Mouse (Mus musculus): ENCODE measurements around the gene Cnot9.
A peak's percentile ranks its signal among the peaks of the same experiment; 100 is the strongest.
"Not testable (repeated sequence)": the region's sequence is repeated elsewhere in the genome, so short reads cannot be mapped to it uniquely, and the experiment has no call there.

The Cnot9 gene

DNA sequence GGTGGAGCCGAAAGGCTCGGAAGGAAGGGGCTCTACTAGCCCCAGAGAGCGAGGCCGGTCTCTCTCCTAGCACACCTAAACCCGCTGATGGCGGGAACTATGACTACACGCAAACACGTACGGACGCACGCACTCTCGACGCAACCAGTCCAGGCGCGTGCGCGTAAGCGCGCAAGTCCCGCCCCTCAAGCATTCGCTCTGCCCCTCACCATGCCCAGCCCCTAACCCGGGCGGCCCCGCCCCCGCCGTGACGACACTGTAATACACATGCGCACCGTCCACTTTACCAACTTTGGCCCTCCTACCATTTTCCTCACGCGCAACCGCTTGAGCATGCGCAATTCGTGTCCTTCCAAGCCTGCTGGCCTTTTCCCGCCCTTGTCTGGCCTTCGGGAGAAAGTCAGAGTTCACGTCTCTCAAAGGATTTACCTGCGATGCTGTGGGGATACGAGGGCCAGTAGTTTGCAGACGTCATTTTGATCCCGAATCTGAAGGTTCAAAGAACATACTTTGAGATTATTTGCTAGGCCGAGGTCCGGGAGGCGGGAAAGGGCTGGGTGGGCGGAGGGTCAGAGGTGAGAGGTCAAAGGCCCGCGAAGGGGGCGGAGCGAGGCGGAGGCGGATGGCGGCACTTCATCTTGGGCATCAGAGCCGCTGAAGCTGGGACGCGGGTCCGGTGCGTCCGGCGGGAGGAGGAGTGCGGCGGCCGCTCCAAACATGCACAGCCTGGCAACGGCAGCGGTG is at the start of gene Cnot9:
Gene Cnot9, plus strand, starts transcription at position 338 of the 744 bp plus-strand sequence.
- DNase-seq, result peak; percentile 100

DNA sequence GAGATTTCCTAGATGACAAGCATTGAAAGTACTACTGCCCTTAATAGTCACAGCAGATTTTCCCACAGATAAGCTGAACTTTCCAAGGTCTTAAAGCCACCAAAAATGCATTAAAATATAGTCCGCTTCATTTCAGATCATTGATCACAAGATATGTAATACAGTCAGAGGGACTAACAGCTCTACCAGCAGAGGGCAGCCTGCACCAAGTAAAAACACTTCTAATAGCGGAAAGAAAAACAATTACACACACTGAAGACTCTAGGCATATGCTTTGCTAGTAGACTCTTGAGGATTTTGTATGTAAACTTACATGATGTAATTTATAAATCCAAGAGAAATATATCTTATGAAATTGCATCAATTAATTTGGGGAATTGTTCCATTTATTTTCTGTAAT is 45.6 kb upstream of the Cnot9 start:
- peak; percentile 58 to 74 for DNase-seq

DNA sequence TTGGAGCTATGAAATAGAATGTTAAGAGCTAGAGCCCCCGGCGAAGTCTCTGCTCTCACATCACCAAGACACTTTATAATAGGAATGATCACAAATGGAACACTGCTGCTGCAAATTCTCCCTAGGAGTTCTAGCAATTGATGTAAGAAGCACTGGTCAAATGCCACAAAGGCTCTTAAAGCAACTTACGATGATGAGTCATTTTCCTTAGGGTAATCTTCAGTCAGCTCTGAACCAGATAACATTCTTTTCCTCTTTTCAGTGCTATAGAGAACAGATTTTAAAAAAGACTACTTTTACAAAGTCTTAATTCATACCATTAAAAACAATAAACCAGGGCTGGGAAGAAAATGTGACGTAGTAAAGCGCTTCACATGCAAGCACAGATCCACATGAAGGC is 20.1 kb upstream of the Cnot9 start:
- DNase-seq, result no peak

DNA sequence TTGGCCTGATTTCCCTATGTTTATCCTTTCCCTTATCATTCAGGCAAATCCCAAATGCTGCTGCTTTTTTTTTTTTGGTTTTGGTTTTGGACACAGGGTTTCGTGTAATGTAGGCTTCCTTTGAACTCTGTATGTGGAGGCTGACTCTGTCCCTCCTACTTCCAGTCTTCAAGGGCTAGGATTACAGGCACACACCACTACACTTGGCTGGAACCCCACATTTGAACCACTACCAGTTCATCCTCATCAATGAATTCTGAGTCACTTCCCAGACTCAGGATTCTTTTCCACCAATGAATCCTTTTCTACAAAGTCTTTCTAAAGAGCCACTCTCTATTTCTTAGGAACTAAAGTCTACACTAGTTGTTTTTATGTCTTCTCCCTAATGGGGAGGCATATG is 4.8 kb upstream of the Cnot9 start:
- DNase-seq, result no peak

DNA sequence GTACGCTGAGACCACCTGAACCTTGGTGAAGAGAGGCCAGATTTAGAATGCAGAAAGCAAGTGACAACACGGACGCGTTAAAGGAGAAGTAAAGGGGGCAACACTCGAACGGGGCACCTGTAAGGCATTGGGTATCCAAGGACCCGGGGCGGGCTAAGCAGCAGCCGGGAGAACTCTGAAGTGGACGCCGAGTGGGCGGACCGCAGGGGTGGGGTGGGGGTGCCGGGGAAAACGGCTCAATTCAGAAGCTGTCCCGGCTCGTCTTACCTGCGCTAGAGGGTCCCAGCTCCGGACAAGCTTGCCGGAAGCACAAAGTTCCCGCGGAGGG is 501 bp upstream of the Cnot9 start:
- DNase-seq, result no peak

DNA sequence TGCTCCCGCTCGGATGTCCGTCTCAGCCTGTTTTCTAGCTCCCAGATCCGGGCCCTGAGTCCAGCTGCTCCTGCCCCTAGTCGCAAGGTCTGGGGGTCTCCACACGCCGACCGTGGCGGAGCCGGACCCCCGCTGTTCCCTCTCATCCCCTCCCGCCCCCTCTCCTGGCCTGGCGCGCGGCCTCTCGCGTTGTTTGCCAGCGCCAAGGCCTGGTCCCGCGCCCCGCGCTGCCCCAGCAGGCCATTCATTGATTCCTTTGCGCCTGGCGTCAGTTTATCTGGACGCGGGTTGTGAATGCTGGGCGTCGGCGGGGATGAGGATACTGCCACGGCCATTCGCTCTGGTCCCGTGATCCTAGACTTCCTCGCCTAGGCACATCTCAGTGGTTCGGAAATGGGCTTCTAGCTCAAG is 618 bp downstream of the Cnot9 start:
- DNase-seq, result peak; percentile 72 to 81

DNA sequence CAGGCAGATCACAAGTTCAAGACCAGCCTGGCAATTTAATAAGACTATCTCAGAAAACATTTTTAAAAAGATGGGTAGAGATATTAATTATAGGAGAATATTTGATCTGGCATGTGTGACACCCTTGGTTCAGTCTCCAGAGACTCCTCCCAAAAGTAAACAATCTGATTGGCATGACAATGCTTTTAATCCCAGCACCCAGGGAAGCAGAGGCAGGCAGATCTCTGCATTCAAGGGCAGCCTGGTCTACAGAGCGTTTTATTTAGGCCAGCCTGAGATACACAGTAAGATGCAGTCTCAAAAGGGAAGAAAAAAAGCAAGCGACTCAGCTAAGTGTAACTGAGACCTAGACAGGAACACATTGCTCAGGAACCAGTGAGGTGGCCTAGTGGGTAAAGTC is 1.9 kb downstream of the Cnot9 start:
- no peak for DNase-seq

DNA sequence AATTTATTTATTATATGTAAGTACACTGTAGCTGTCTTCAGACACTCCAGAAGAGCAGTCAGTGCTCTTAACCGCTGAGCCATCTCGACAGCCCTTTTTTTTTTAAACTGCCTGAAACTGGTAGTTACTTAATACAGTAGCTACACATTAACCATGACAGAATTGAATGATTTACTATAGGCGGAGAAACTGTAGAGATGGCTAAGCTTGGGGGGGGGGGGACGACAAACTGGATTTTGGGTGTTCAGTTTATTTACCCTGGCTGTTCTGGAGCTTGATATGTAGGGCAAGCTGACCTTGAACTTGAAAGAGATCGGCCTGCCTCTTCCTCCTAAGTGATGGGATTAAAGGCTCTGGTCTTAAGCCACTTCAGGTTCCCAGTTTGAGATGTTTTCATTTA is 5.4 kb downstream of the Cnot9 start:
- no peak for DNase-seq

DNA sequence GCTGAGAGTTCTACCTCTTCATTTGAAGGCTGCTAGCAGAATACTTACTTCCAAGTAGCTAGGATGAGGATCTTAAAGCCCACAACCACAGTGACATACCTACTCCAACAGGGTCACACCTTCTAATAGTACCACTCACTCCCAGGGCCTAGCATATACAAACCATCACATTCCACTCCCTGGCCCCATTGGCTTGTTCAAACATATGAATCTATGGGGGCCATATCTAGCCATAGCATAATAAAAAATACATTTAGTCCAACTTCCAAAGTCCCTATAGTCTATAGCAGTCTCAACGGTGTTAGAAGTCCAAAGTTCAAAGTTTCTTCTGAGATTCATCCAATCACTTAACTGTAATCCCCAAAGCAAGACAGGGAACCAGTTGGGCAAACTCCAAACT is 7.1 kb downstream of the Cnot9 start:
- not testable (repeated sequence) for DNase-seq

DNA sequence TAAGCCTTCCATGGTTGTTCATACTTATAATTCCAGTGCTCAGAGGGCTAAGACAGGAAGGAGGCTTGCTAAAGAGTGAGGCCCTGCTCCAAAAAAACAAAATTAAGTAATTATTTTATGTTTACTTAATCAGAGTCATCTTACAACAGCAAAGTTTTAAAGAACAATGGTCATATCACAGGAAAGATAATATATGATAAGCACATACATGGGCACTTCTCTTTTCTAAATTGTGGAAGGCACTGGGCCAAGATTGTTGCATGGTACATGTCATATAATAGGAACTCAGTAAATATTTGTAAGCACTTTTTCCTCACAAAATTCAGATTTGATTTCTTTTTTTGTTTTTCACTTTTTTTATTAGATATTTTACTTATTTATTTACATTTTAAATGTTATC is 14.0 kb downstream of the Cnot9 start:
- DNase-seq, result no peak

DNA sequence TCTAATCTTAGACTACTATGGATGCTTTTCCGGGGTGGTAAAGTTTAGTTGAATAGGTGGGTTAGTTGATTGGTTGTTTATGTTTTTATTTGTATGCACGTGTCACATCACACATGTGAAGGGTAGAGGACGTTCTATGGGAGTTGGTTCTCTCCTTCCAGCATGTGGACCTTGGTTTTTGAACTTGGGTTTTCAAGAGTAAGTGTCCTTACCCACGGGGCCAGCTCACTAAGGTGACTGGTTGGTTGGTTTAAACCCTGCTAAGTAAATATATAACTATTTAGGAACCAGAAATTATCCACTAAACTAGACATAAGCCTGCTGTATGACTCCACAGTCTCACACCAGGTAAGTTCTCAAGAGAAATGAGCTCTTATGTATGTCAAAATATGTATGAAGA is 18.9 kb downstream of the Cnot9 start:
- DNase-seq, result no peak

DNA sequence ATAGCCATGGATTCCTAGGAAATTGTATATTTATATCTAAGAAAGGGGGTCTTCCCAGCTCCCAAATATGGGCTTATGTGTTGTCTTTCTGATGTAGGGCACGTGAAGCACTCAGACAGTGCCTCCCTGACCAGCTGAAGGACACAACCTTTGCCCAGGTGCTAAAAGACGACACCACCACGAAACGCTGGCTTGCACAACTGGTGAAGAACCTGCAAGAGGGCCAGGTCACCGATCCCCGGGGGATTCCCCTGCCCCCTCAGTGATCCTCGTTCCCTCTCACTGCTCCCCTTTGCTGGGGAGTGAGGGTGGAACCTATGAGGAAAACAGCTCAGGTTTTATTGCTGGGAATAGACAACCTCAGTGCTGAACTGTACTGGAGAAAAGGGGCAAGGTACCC is 22.7 kb downstream of the Cnot9 start:
- DNase-seq, result no peak

DNA sequence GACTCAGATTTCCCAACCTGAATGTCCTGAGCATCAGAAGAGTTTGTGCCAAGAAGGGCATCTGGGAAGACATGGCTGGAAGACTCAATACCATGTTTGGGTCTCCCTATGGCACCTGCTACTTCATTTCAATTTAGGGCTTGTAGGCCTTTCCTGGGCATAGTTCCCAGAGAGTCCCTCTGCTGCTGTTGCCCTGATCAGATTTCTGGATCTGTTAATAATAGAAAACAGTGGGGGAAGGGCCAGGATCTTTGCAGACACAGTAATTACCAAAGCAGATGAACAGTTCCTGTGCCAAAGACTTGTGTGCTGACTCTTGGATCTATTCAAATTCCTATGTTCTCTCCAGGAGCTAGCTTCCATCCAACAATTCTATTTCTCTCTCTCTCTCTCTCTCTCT is 32.8 kb downstream of the Cnot9 start:
- peak; percentile 76 to 80 for DNase-seq

DNA sequence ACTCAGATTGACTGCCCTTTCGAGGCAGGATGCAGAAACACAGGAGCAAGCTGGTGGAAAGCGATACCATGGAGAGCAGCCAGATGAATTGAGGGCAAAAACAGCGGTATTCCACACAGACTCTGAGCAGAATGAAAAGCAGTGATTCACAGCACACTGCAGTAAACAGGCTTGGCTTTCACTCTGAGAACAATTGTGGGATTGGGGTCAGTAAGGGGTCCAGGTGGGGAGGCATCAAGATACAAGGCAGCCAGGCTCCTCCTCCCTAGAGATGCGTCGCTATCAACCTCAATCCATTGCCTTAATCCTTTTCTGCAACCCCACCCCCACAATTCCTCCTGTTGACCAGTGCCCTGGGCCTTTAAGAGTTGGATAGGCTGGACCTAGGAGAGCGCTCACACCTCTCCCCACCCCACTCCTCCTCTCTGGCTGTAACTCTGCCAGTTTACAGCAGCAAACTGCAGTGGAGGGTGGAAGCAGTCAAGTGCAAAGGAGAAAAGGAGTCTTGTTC is 36.6 kb downstream of the Cnot9 start, which contains the start of gene Plcd4:
Gene Plcd4, plus strand, starts transcription at position 438 of the 511 bp plus-strand sequence.
- peak; percentile 60 to 73 for DNase-seq

DNA sequence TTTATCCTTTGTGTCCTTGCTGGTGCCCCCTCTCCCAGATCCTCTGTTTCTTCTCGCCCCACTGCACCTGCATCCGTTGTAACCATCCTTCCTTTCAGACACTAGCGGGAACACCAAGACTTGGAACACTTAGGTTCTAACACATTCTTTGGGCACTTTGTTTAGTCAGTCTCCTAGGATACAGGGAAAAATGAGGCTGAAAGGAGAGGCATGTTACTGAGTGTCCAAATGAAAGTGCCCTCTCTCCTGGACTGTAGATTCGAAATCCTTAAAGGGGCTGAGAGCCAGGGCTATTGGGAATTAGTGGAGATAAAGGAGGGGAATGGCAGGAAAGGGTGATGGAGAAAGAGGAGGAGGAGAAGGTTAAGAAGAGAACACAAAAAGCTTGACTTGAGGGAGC is 38.3 kb downstream of the Cnot9 start, which contains the start of gene Usp37:
Gene Usp37, minus strand, starts transcription at position 101 of the 400 bp plus-strand sequence.
- no peak for DNase-seq

DNA sequence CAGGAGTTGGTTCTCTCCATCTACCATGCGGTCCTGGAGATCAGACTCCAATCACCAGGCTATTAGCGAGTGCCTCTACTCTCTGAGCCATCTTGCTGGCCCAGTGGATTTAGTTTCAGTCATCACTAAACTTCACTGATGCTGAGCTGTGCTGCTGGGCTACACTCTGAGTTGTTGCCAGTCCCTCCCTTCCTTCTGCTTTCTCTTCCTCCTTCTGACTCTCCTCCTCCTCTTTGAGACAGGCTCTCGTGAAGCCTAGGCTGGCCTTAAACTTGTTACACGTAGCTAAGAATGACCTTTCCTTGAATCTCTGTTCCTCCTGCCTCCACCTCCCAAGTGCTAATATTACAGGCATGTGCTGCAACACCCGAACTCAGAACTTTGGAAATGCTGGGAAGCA is 53.2 kb downstream of the Cnot9 start:
- DNase-seq, result no peak

DNA sequence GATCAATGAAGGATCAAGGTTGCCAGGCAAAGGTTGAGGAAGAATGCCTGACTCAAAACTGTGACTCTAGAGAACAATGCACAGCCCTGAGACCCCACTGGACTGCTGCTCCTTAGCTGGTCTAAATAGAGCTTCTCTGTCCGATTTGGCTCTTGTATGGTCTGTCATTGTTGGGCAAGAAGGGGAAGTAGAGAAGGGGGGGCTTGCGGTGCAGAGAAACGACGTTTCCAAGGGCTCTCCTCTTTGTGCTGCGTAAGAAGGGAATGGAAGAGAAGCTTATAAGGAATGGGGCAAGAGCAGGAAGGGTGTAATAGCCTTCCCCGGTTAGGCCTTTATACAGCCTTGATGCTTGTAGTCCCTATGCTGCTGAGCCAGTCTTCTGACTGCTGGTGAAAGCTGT is 60.0 kb downstream of the Cnot9 start:
- no peak for DNase-seq

DNA sequence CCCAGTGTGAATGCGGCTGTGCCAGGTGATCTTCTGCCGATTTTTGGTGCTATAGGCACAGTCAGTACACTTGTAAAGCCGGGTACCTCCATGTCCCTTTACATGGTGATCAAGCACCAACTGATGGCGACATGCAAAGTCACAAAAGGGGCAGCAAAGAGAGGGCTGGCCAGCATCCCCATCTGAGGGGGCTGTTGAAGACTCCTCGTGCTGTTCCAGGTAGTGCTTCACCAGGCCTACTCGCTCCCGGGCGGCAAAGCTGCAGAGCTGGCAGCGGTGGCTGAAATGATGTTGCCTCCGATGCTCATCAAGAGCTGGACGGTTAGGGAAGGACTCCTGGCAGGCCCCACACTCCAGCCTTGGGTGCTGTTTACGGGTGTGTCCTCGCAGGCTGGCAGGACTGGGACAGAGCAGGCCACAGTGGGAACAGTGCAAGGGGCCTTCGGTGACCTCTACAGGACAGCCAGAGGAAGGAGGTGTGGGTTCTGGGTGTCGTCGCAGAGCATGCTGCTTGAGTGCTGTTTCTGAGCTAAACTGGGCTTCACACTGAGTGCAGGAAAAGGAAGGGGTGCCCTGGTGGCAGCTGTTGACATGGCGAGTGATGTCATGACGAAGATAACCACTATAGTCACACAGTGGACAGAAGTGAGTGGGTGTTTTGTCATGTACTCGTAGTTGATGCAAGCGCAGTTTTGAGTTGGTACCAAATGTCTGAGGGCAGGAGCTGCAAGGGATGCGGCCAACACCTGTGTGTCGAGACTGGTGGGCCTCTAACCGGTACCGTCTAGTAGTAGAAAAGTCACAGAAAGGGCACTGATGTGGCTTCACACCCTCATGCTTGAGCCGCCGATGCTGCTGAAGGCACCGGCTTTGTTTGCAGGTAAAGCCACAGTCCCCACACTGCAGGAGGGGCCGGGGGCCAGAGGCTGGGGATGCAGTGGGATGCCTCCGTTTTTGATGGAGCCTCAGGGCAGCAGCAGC is 64.2 kb downstream of the Cnot9 start:
- DNase-seq, result no peak

All from cerebellum, postnatal 14 days (tissue).